Mouse (Mus musculus) embryo, embryonic 10.5 days (tissue): Measurements from ENCODE around the gene Tmem144.

Source experiments
- DNase-seq: peaks from one replicate; pipeline ENCODE4 v3.0.0-alpha.2; 2015; ENCODE audit warnings: low spot score

Gene Tmem144

GRCm38 (mm10) chr3:79864824-79865223 lies 12.3 kb upstream of the Tmem144 start:
- DNase-seq, result no peak

- DNase-seq, result no peak
Measured at GRCm38 (mm10) chr3:79858221-79858620, 5.6 kb upstream of the Tmem144 start.

- DNase-seq, result no peak
Measured at GRCm38 (mm10) chr3:79857780-79858179, 5.2 kb upstream of the Tmem144 start.

GRCm38 (mm10) chr3:79852108-79852507 lies 465 bp downstream of the Tmem144 start:
- DNase-seq, result no peak

- DNase-seq, result no peak
Measured at GRCm38 (mm10) chr3:79850656-79851055, 1.9 kb downstream of the Tmem144 start.

- no peak for DNase-seq
Measured at GRCm38 (mm10) chr3:79849621-79850020, 3.0 kb downstream of the Tmem144 start.

GRCm38 (mm10) chr3:79848841-79849240 lies 3.7 kb downstream of the Tmem144 start:
- no peak for DNase-seq

- DNase-seq, result no peak
Measured at GRCm38 (mm10) chr3:79846633-79847032, 5.9 kb downstream of the Tmem144 start.

- DNase-seq, result no peak
Measured at GRCm38 (mm10) chr3:79843999-79844398, 8.6 kb downstream of the Tmem144 start.

GRCm38 (mm10) chr3:79842616-79843016 lies 10.0 kb downstream of the Tmem144 start:
- peak; percentile 83 for DNase-seq

- DNase-seq, result peak; percentile 87
Measured at GRCm38 (mm10) chr3:79842165-79842564, 10.4 kb downstream of the Tmem144 start.

- no peak for DNase-seq
Measured at GRCm38 (mm10) chr3:79841475-79841874, 11.1 kb downstream of the Tmem144 start.

GRCm38 (mm10) chr3:79838751-79839150 lies 13.8 kb downstream of the Tmem144 start:
- DNase-seq, result peak; percentile 30

GRCm38 (mm10) chr3:79829289-79829688 lies 23.3 kb downstream of the Tmem144 start:
- no peak for DNase-seq

GRCm38 (mm10) chr3:79825067-79825780 lies 27.3 kb downstream of the Tmem144 start:
- no peak for DNase-seq

GRCm38 (mm10) chr3:79823176-79823575 lies 29.4 kb downstream of the Tmem144 start:
- DNase-seq, result no peak

- DNase-seq, result no peak
Measured at GRCm38 (mm10) chr3:79821131-79821530, 31.4 kb downstream of the Tmem144 start.

- DNase-seq, result peak; percentile 27
Measured at GRCm38 (mm10) chr3:79818202-79818995, 34.2 kb downstream of the Tmem144 start.

- no peak for DNase-seq
Measured at GRCm38 (mm10) chr3:79816229-79816628, 36.3 kb downstream of the Tmem144 start.

- DNase-seq, result peak; percentile 83
Measured at GRCm38 (mm10) chr3:79813814-79814490, 38.6 kb downstream of the Tmem144 start.

- DNase-seq, result no peak
Measured at GRCm38 (mm10) chr3:79812042-79812441, 40.5 kb downstream of the Tmem144 start.

- peak; percentile 40 for DNase-seq
Measured at GRCm38 (mm10) chr3:79811632-79812031, 40.9 kb downstream of the Tmem144 start.

GRCm38 (mm10) chr3:79810563-79810962 lies 42.0 kb downstream of the Tmem144 start:
- no peak for DNase-seq
